Mouse (Mus musculus) heart, embryonic 11.5 days (tissue): Measurements from ENCODE around the gene Srsf1. TPM values are rescaled to one million over a fixed set of nuclear protein-coding genes. Genes with fewer than 3 reads are reported as not detected.

Source experiments
- ATAC-seq: fragments of 200-750 bp; cut with Nextera tagmentation; replicated peaks from 2 replicates; pipeline ENCODE4 v1.8.0; 2017; ENCODE audit warnings: moderate library complexity; ENCODE audit not compliant: insufficient number of reproducible peaks, low FRiP score, low TSS enrichment
- H3K27ac ChIP-seq: fragments of 300-500 bp; sonication (generic); 2 replicates; pipeline ENCODE4 v1.5.1; 2014; ENCODE audit warnings: mild to moderate bottlenecking, low read depth, low read length
- H3K27me3 ChIP-seq: fragments of 300-500 bp; sonication (generic); 2 replicates; pipeline ENCODE4 v1.6.1; 2014; ENCODE audit warnings: mild to moderate bottlenecking, low read length, mixed read lengths; ENCODE audit not compliant: control insufficient read depth, insufficient read depth
- H3K36me3 ChIP-seq: fragments of 300-500 bp; sonication (generic); 2 replicates; pipeline ENCODE4 v1.6.1; 2014; ENCODE audit warnings: mild to moderate bottlenecking, low read length, moderate library complexity, mixed read lengths; ENCODE audit not compliant: control insufficient read depth, insufficient read depth
- H3K4me1 ChIP-seq: fragments of 300-500 bp; sonication (generic); 2 replicates; pipeline ENCODE4 v1.6.1; 2014; ENCODE audit warnings: low read length; ENCODE audit not compliant: control insufficient read depth, insufficient read depth
- H3K4me2 ChIP-seq: fragments of 300-500 bp; sonication (generic); 2 replicates; pipeline ENCODE4 v1.6.1; 2014; ENCODE audit warnings: mild to moderate bottlenecking, moderate library complexity
- H3K4me3 ChIP-seq: fragments of 300-500 bp; sonication (generic); 2 replicates; pipeline ENCODE4 v1.5.1; 2014; ENCODE audit warnings: low read depth, low read length
- H3K9ac ChIP-seq: fragments of 300-500 bp; sonication (generic); 2 replicates; pipeline ENCODE4 v1.6.1; 2014; ENCODE audit warnings: mild to moderate bottlenecking, low read depth, low read length, moderate library complexity
- H3K9me3 ChIP-seq: fragments of 300-500 bp; sonication (generic); replicated peaks from 2 replicates; pipeline ENCODE4 v1.6.1; 2016; ENCODE audit warnings: low read length; ENCODE audit not compliant: control insufficient read depth
- WGBS: fragments of 180-500 bp; shearing (Covaris S2); extraction: QIAGEN DNeasy Blood & Tissue Kit; methylation state at CpG from one replicate; pipeline ENCODE4 v1.1.7; 2014; ENCODE audit not compliant: insufficient replicate concordance; 5-methylcytosine and 5-hydroxymethylcytosine counted together
- polyA plus RNA-seq: library from polyadenylated mRNA; unstranded; fragments of >200 nt; fragmentation: Nextera tagmentation; extraction: Ambion mirVana; gene quantifications from 2 replicates; pipeline ENCODE4 v1.2.1, GENCODE M21; 2014

The Srsf1 gene
- polyA plus RNA-seq, result 205 and 242 TPM in 2 replicates

DNA sequence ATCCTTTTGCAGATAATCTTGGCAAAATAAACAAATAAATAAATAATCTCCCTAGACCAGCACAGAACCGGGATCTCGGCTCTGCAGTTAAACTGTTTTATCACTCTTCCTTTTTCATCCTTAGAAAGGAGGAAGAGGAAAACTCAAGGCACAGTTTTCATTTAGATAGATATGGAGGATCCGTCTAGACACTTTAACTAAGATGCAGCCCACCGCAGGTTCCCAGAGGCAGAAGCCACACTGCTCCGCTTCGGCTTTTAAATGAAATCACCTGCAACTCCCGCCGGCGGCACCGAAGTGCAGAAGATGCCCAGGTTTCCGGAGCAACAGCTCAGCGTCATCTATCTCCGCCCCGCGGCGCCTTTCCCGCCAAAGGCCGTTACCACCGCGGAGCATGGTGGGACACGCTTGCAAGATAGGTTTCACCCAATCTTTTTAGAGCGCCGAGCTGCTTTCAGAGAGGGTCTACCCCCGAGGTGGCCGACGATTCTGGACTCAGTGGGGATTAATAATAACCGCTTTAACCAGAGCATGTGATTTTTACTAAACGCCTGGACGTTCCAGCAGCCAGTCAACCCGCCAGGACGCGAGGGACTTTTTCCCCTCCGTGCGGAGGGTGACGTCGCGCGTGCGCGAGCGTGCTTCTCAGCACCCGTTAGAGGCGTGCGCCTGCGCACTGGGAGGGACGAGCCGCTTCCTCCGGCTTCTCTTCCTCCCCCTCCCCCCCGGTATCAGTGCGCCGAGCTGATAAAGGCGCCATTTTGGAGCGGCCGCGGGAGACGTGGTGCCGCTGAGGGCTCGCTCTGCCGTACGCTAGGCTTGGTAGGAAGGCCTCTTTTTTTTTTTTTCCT lies at the start of gene Srsf1:
TSS of gene Srsf1 (plus strand) at position 430 of the 851 bp plus-strand sequence.
- H3K36me3 ChIP-seq, result peaks cover 12% of the 10 kb centered on the region
- peak within 1 kb of the TSS; percentile 81 for H3K4me2 ChIP-seq
- peaks cover 17% of the 10 kb centered on the region for H3K4me1 ChIP-seq
- peak within 1 kb of the TSS; percentile 100 for H3K27ac ChIP-seq
- H3K27me3 ChIP-seq, result no peaks in the 10 kb centered on the region
- H3K9me3 ChIP-seq, result no peaks in the 10 kb centered on the region
- peak; percentile 89 for ATAC-seq
- H3K4me3 ChIP-seq, result peak within 1 kb of the TSS; percentile 91
- peak within 1 kb of the TSS; percentile 100 for H3K9ac ChIP-seq
- under 1% methylated on average over 60 of the region's 60 CpGs for WGBS

GRCm38 (mm10) chr11:87999751-88000150 lies 47.4 kb upstream of the Srsf1 start:
- Histone ChIP-seq H3K27ac (no peak overlapping the region), H3K36me3 (no peaks in the 10 kb centered on the region), H3K4me3 (no peak overlapping the region), H3K9me3 (peaks cover 3% of the 10 kb centered on the region; the same call in 1 of the 2 replicates), H3K4me2 (no peak overlapping the region), H3K4me1 (no peaks in the 10 kb centered on the region), H3K9ac (no peak overlapping the region), H3K27me3 (no peaks in the 10 kb centered on the region)
- 81% methylated on average over 5 of the region's 5 CpGs for WGBS
- no peak for ATAC-seq

DNA sequence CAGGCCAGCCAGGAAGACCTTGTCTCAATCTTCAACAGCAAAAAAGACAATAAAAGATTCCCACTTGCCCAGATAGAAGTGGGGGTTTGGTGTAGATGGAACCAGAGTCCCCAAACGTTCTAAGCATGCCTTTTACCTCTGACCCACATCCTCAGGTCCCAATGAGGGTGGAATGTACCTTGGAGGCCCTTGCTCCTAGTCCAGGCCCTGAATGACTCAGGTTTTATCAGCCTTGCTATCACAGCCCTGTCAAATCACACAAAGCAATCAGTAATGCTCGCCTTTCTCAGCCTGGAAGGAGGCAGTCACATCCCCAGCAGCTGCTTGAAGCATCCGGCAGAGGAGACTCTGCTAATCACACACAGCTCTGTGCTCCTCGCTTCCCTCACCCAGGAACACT lies 44.4 kb upstream of the Srsf1 start:
- no peak overlapping the region for H3K4me3 ChIP-seq
- H3K9me3 ChIP-seq, result peaks cover 3% of the 10 kb centered on the region; the same call in 1 of the 2 replicates
- no peak overlapping the region for H3K9ac ChIP-seq
- no peak overlapping the region for H3K4me2 ChIP-seq
- H3K27ac ChIP-seq, result no peak overlapping the region
- WGBS, result 25% methylated on average over 4 of the region's 4 CpGs
- no peak for ATAC-seq
- no peaks in the 10 kb centered on the region for H3K4me1 ChIP-seq
- H3K36me3 ChIP-seq, result no peaks in the 10 kb centered on the region
- H3K27me3 ChIP-seq, result no peaks in the 10 kb centered on the region

- H3K9ac ChIP-seq, result no peak overlapping the region
- no peak overlapping the region for H3K4me2 ChIP-seq
- H3K27me3 ChIP-seq, result peaks cover under 1% of the 10 kb centered on the region
- peaks cover 3% of the 10 kb centered on the region; the same call in 1 of the 2 replicates for H3K9me3 ChIP-seq
- H3K4me1 ChIP-seq, result no peaks in the 10 kb centered on the region
- H3K27ac ChIP-seq, result no peak overlapping the region
- 44% methylated on average over 2 of the region's 2 CpGs for WGBS
- H3K36me3 ChIP-seq, result no peaks in the 10 kb centered on the region
- ATAC-seq, result no peak
- no peak overlapping the region for H3K4me3 ChIP-seq
Observed at GRCm38 (mm10) chr11:88004123-88004522, 43.0 kb upstream of the Srsf1 start.

DNA sequence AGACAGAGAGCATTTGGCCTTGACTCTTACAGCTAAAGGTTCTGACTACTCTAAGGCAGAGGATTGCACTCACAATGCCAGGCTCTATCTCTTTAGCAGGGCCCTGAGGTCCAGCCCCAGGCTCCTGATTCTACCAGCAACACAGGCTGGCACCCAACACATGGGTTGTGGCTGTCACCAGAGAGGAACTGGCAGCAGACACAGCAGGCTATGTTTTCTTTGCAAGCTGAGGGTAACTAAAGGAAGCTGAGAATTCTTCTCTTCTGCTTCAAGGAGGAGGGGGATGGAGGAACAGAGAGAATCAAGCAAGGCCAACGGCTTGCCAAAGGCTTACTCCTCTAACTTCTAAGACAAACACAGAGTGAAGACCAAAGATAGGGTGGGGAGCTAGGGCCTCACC lies 38.5 kb upstream of the Srsf1 start:
- ATAC-seq, result no peak
- Histone ChIP-seq H3K27ac (no peak overlapping the region), H3K9ac (no peak overlapping the region), H3K36me3 (no peaks in the 10 kb centered on the region), H3K4me3 (no peak overlapping the region), H3K4me2 (no peak overlapping the region), H3K4me1 (peaks cover 17% of the 10 kb centered on the region), H3K9me3 (no peaks in the 10 kb centered on the region), H3K27me3 (peaks cover 3% of the 10 kb centered on the region)
- 17% methylated on average over 1 of the region's 1 CpGs for WGBS

GRCm38 (mm10) chr11:88009542-88010190 lies 37.5 kb upstream of the Srsf1 start:
- Histone ChIP-seq H3K27ac (no peak overlapping the region), H3K9ac (peak overlapping the region; percentile 28; the same call in 1 of the 2 replicates), H3K27me3 (peaks cover 3% of the 10 kb centered on the region), H3K4me2 (peak overlapping the region; percentile 63), H3K9me3 (no peaks in the 10 kb centered on the region), H3K36me3 (no peaks in the 10 kb centered on the region), H3K4me3 (peak overlapping the region; percentile 31), H3K4me1 (peaks cover 17% of the 10 kb centered on the region)
- 15% methylated on average over 16 of the region's 16 CpGs for WGBS
- ATAC-seq, result peak; percentile 26; the same call in 1 of the 2 replicates

- 59% methylated on average over 11 of the region's 11 CpGs for WGBS
Observed at GRCm38 (mm10) chr11:88011208-88011913, 35.8 kb upstream of the Srsf1 start.

DNA sequence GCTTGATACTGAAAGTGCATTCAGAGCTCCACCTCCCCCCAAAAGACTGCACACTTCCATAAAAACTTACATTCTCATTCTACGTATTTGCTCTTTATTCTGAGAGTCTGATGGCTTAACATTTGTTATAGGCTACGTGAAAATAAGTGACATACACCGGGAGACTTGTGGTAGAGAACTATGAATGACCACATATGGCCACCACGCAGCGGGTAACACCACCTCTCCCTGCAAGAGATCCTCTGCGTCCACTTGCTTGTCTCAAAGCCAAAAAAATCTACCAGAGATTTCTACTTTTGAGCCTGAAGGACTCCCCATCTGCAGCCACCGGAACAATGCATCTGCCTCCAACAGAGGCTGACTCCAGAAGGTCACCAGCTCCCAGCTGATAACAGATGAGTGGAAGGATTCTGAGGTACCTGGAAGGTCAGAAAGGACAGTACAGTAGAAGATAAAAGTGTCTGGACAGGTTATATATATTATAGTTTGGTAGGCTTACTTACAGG lies 35.2 kb upstream of the Srsf1 start:
- no peak for ATAC-seq
- H3K4me1 ChIP-seq, result peaks cover 17% of the 10 kb centered on the region
- H3K9ac ChIP-seq, result no peak overlapping the region
- peaks cover 3% of the 10 kb centered on the region for H3K27me3 ChIP-seq
- no peaks in the 10 kb centered on the region for H3K9me3 ChIP-seq
- H3K27ac ChIP-seq, result no peak overlapping the region
- WGBS, result 75% methylated on average over 7 of the region's 7 CpGs
- no peaks in the 10 kb centered on the region for H3K36me3 ChIP-seq
- no peak overlapping the region for H3K4me3 ChIP-seq
- no peak overlapping the region for H3K4me2 ChIP-seq

More at GRCm38 (mm10) chr11:88011208-88011913, 35.8 kb upstream of the Srsf1 start:
- H3K4me1 ChIP-seq, result peaks cover 17% of the 10 kb centered on the region
- no peak overlapping the region for H3K4me3 ChIP-seq
- no peak overlapping the region for H3K4me2 ChIP-seq
- no peak overlapping the region for H3K27ac ChIP-seq
- H3K9me3 ChIP-seq, result no peaks in the 10 kb centered on the region
- H3K27me3 ChIP-seq, result peaks cover 3% of the 10 kb centered on the region
- no peaks in the 10 kb centered on the region for H3K36me3 ChIP-seq
- no peak for ATAC-seq
- no peak overlapping the region for H3K9ac ChIP-seq
